Mouse (Mus musculus) left cerebral cortex, postnatal 36 days (tissue): ENCODE measurements around the gene Slc25a30. TPM values are rescaled to one million over a fixed set of nuclear protein-coding genes. Genes with fewer than 3 reads are reported as not detected.

Source experiments
- DNase-seq, 2 experiments: peaks; one replicate each; pipeline ENCODE4 v3.0.0; 2021 to 2022; ENCODE audit warnings: low spot score in 2 of 2, mixed read lengths in 1 of 2
- intact Hi-C: fragments of 180-260 bp; cut with DNase I; formaldehyde crosslinking; loops from one replicate; pipeline ENCODE4 v1.15.1; 2025
- total RNA-seq, 2 experiments: library from RNA; stranded (reverse); gene quantifications; 2 replicates each; pipeline ENCODE4 v1.2.3; 2021

Gene Slc25a30
- total RNA-seq, 2 experiments from 2014 or later: 11.3 to 11.7 TPM

DNA sequence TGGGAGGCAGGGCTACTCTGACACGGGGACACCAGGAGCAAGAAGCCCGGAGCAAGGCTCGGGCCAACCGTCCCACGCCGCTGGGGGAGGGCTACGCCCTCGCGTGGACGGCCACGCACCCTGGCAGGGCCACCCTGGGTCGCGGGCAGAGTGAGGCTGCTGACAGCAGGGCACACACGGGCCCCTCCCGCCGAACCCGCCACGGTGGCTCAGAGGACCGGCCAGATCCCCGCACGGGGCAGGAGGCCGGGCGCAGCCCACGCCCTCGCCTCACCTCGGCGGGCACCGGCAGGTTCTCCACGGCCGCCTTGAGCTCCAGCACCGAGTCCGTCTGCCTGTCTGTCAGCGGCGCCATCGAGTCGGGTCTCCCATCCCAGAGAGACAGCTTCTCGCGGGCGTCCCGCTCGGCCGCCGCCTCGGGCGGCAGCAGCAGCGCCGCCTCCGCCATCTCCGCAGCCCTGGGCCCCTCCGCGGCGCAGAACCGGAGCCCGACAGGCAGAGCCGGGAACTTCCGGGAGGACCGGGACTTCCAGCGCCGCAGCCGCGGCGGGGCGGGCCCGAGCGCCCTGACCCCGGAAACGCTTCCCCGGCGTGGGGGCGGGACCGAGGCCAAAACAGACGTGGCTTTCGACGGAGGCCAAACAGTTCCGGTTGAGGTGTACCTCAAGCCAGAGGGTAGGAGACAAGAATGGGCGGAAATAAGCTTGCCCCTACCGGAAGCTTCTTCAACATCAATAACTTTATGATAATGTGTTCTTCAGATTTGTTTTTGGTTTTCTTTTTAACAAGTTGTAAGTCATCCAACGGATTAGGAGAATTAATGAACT lies 32.6 kb downstream of the Slc25a30 start, which contains the start of gene Cog3:
Gene Cog3 (minus strand): TSS at position 527 of the 827 bp plus-strand sequence.
- intact Hi-C loops: no loop called here
- DNase-seq: peak; percentile 98

DNA sequence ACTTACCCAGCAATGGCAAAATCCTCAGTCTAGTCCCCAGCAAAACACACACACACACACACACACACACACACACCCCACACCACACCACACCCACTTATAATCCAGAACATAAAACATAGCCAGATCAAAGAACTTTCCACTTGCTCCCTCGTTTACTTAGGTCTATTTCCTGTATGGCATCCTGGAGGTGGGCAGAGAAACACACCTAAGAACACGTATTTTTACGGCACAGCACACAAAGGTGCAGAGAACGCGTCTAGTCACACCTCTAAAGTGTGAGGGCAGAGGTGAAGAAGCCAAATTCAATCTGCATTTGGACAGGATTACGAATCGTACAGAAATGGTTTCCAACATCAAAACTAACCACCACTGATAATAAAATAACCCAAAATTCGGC lies 33.6 kb downstream of the Slc25a30 start:
- intact Hi-C loops: no loop called here
- DNase-seq: no peak

DNA sequence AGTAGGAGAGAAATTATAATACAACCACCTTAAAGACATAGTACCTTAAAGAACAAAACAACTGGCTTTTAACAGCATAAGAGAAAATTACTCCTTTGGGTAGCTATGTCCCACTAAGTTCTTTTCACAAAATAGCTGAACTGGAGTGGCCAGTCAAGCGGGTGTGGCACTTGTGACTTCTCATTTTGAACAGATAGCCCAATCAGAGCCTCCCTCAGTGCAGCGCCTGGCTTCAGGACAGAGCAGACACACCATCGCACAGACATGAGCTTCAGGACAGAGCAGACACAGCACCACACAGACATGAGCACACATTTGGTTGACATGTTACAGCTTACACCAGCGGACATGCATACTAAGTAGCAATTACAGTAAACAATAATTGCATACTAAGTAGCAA lies 35.8 kb downstream of the Slc25a30 start:
- intact Hi-C loops: no loop called here

DNA sequence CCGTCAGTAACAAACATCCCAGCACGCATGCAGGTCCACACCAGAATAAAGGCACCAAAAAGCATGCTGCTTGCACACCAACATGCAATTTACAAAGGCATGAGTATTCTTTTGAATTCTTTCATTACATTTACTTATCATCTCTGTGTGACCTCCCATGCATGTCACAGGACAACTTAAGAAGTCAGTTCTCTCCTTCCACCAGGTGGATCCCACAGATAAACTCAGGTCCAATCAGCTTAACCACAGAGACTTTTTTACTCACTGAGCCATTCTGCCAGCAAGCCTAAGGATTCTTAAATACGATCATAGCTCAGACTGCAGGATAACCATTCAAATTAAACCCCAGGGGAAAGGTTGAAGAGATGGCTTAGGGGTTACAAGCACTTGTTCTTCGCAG lies 37.7 kb downstream of the Slc25a30 start:
- no peak for DNase-seq
- intact Hi-C loops: no loop called here

More for the DNA sequence above, 35.8 kb downstream of the Slc25a30 start:
- DNase-seq: no peak

GRCm38 (mm10) chr14:75747960-75748359 lies 38.9 kb downstream of the Slc25a30 start:
- no peak for DNase-seq
- intact Hi-C loops: no loop called here

- intact Hi-C loops: no loop called here
- DNase-seq: no peak
Measured at GRCm38 (mm10) chr14:75741904-75742303, 44.9 kb downstream of the Slc25a30 start.

DNA sequence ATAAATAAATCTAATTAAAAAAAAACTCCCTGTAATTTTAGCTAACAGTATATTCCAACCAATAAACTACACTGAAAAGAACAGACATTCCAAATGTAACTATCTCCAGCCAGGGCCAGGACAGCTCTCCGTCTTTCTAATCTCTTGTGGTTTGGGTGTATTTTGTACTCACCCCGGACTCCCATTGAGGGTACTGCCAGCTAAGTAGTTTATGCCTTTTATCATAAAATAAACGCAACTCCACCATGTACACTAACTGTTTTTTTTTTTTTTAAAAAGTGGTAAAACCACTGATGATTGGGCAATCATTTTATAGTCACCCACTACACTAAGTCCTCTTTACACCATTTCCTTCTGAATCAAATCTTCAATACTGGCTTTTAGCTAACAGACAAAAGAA lies 51.2 kb downstream of the Slc25a30 start:
- no peak for DNase-seq
- intact Hi-C loops: no loop called here

- intact Hi-C loops: no loop called here
- no peak for DNase-seq
Measured at GRCm38 (mm10) chr14:75732631-75733030, 54.2 kb downstream of the Slc25a30 start.

DNA sequence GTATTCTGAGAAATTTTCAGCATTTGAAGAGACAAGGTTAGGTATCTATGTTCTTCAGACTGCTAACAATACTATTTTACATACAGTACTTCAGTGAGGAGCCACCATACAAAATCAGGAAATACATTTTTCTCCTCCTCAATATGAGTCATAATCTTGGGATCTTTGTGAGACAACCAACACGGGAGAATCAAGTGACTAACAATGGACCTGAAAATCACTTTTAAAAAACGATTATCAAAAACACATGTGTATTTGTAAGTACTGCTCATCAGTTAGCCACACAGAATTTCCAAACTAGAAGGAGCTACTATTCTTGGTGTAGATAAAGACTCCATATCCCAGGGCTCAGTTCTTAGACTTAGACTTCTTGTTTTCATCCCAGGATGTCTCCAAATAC lies 55.5 kb downstream of the Slc25a30 start:
- DNase-seq: no peak
- intact Hi-C loops: no loop called here

GRCm38 (mm10) chr14:75728111-75728510 lies 58.7 kb downstream of the Slc25a30 start:
- intact Hi-C loops: loop anchor here (10.0 kb wide), 1 partner anchor 403 kb away; no protein-coding TSS in a partner anchor
- DNase-seq: no peak

- DNase-seq: no peak
- intact Hi-C loops: loop anchor here (10.0 kb wide), 1 partner anchor 402 kb away; no protein-coding TSS in a partner anchor
Measured at GRCm38 (mm10) chr14:75727046-75727445, 59.8 kb downstream of the Slc25a30 start.

DNA sequence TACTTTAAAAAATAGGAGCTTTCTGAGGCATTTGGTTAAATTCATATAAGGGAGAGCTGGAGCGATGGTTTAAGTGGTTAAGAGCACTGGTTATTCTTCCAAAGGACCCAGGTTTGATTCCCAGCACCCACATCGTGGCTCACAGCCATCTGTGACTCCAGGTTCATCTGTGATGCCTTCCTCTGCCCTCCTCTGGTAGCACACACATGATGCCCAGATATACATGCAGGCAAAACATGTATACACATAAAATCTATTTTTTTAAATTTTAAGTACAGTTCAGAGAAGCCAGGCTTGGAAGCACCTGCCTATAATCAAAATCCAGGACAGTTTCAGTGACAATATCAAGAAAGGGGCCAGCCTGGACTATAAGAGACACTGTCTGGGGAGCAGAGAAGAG lies 64.0 kb downstream of the Slc25a30 start:
- intact Hi-C loops: loop anchor here (5.0 to 10.0 kb wide), 2 partner anchors 398 to 526 kb away; no protein-coding TSS in a partner anchor
- DNase-seq: no peak

DNA sequence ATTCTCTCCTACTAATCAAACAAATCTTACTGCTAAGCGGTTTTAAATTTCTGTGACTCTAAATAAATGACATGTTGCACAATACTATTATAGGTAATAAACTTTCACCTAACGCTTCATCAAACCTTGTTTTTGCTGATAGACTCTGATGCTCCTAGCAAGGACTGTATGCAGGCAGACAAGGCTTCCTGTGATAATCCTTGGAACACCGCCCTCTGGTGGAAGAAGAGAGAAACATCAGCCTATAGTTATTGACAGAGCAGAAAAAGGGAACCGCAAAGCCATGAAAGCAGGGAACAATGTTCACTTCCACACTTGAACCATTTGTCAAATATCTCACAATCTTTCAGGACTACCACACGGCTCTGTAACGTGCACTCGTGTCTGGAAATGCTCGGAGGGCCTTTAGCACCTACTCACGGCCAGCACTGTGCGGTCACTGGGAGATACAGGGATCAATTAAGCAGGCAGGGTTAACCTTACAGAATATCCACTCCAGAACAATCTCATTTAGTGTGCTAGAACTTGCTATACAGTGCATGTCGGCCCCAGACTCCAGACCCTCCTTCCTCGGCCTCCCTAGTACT lies 64.8 kb downstream of the Slc25a30 start:
- intact Hi-C loops: loop anchor here (5.0 to 10.0 kb wide), 2 partner anchors 397 to 525 kb away; no protein-coding TSS in a partner anchor
- DNase-seq: peak; percentile 36 to 42

DNA sequence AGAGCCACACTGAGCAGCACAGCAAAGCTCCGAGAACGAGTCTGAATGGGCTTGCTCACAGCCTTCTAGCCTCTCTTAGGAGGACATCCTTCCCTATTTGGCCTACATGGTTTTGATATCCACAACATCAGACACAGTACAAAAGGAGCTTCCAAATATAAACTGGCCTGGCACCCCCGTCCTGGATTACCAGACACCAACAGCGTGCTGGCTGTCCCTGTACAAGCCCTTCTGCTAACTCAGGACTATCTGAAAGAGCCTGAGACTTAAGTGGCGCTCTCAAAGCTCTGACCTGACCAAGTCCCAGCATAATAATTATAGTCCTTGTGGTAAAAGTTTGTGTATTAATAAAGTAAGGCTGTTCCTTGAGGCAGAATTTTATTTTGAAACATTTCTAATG lies 66.7 kb downstream of the Slc25a30 start:
- intact Hi-C loops: loop anchor here (5.0 to 10.0 kb wide), 2 partner anchors 395 to 523 kb away; no protein-coding TSS in a partner anchor
- DNase-seq: no peak

DNA sequence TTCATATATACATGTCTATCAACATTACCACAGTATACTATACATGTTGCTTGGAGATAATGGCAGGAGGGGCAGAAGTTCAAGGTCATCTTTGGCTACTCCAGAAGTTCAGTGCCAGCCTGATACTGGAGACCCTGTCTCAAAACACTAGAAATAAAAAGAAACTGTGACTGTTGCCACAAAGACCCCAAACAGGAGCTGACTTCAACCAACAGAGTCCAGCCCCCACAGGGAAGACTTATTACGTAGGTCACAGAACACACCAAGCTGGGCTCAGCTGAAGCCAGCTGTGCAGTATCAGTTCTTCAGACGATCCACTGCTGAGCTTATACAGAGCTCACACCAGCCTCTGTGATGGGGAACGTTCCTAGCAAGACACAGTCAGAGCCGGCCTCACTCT lies 70.4 kb downstream of the Slc25a30 start:
- intact Hi-C loops: loop anchor here (10.0 kb wide), 1 partner anchor 262 kb away; the partner anchor contains the start of gene Siah3
- DNase-seq: no peak

DNA sequence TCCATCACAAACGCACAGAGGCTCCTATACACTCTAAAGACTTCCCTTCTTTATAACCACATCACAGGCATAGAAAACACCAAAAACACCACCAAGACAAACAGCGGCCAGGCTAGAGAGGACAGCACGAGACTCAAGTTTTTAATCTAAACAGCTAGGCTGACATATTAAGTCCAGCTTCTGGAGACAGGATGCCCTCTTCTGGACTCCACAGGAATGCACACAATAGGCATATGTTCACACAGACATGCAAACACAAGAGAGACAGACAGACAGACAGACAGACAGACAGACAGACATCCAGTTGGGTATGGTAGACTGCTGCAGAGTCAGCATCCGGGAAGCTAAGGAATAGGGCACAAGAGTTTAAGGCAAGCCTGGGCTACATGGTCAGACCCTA lies 73.2 kb downstream of the Slc25a30 start:
- intact Hi-C loops: loop anchor here (10.0 kb wide), 1 partner anchor 259 kb away; the partner anchor contains the start of gene Siah3
- DNase-seq: no peak

GRCm38 (mm10) chr14:75712687-75713086 lies 74.2 kb downstream of the Slc25a30 start:
- intact Hi-C loops: loop anchor here (10.0 kb wide), 1 partner anchor 258 kb away; the partner anchor contains the start of gene Siah3
- DNase-seq: no peak

DNA sequence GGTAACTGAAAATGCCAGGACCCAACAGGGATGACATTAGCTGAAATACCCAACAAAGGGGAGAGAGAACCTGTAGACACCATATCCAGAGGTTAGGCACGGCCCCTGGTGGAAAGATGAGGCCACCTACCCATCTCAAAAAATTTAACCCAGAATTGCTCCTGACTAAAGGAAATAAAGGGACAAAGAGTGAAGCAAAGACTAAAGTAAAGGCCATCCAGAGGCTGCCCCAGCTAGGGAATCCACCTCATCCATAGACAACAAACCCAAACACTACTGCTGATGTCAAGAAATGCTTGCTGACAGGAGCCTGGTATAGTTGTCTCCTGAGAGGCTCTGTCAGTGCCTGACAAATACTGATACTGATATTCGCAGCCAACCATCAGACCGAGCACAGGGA lies 75.1 kb downstream of the Slc25a30 start:
- intact Hi-C loops: loop anchor here (10.0 kb wide), 1 partner anchor 257 kb away; the partner anchor contains the start of gene Siah3
- DNase-seq: no peak
